Mouse (Mus musculus) kidney, embryonic 14.5 days (tissue): ENCODE data around the gene Olfr9. TPM values are rescaled to one million over a fixed set of nuclear protein-coding genes. Genes with fewer than 3 reads are reported as not detected.
"Not testable (repeated sequence)": the region's sequence is repeated elsewhere in the genome, so short reads cannot be mapped to it uniquely, and the experiment has no call there.

ENCODE experiments used
- ATAC-seq: fragments of 200-750 bp; cut with Nextera tagmentation; 2 replicates; pipeline ENCODE4 v1.8.0; 2017; ENCODE audit warnings: moderate number of reproducible peaks, mild to moderate bottlenecking, moderate TSS enrichment, moderate library complexity; ENCODE audit not compliant: low FRiP score, low TSS enrichment
- H3K27ac ChIP-seq: fragments of 300-500 bp; sonication (generic); 2 replicates; pipeline ENCODE4 v1.5.1; 2014; ENCODE audit warnings: low read depth, mild to moderate bottlenecking, low read length, moderate library complexity, mixed read lengths
- H3K27me3 ChIP-seq: fragments of 300-500 bp; sonication (generic); 2 replicates; pipeline ENCODE4 v1.6.1; 2014; ENCODE audit warnings: mild to moderate bottlenecking, low read length; ENCODE audit not compliant: control insufficient read depth, insufficient read depth
- H3K36me3 ChIP-seq: fragments of 300-500 bp; sonication (generic); 2 replicates; pipeline ENCODE4 v1.6.1; 2014; ENCODE audit warnings: low read length, mixed read lengths; ENCODE audit not compliant: control insufficient read depth, insufficient read depth
- H3K4me1 ChIP-seq: fragments of 300-500 bp; sonication (generic); 2 replicates; pipeline ENCODE4 v1.6.1; 2014; ENCODE audit warnings: low read length, mixed read lengths; ENCODE audit not compliant: control insufficient read depth, insufficient read depth
- H3K4me2 ChIP-seq: fragments of 300-500 bp; sonication (generic); replicated peaks from 2 replicates; pipeline ENCODE4 v1.6.1; 2014; ENCODE audit warnings: low read depth, mild to moderate bottlenecking, low read length
- H3K4me3 ChIP-seq: fragments of 300-500 bp; sonication (generic); 2 replicates; pipeline ENCODE4 v1.5.1; 2014; ENCODE audit warnings: mild to moderate bottlenecking, low read length
- H3K9ac ChIP-seq: fragments of 300-500 bp; sonication (generic); 2 replicates; pipeline ENCODE4 v1.6.1; 2014; ENCODE audit warnings: low read depth, mild to moderate bottlenecking, low read length, moderate library complexity
- H3K9me3 ChIP-seq: fragments of 300-500 bp; sonication (generic); 2 replicates; pipeline ENCODE4 v1.6.1; 2016; ENCODE audit warnings: low read length; ENCODE audit not compliant: control insufficient read depth
- WGBS: fragments of 180-500 bp; shearing (Covaris S2); extraction: QIAGEN DNeasy Blood & Tissue Kit; methylation state at CpG from one replicate; pipeline ENCODE4 v1.1.7; 2014; 5-methylcytosine and 5-hydroxymethylcytosine counted together
- polyA plus RNA-seq: library from polyadenylated mRNA; unstranded; fragments of >200 nt; fragmentation: Nextera tagmentation; extraction: Ambion mirVana; gene quantifications from 2 replicates; pipeline ENCODE4 v1.2.1, GENCODE M21; 2014

Gene Olfr9
- polyA plus RNA-seq, 1 experiment from 2014 or later, result not detected

DNA sequence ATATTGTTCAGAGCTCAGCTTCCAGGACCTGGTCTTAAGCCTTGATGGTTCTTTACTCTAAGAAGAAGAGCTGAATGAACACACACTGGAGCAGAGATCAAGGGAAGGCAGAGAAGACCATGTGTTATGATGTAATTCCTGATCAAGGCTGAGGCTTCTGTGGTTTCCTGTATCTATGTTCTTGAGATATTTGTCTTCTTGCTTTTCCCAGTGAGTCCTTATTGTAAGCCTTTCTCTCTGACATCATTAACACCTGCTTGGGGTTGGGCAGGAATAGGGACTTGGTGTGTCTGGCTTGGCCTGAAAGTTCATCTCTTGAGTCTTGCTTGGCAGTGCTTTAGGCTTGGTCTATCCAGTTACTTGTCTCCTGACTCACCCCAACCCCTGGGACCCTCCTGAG is 1.8 kb downstream of the Olfr9 start:
- Histone ChIP-seq H3K9me3 (no peaks in the 10 kb centered on the region), H3K4me3 (no peak overlapping the region), H3K27ac (no peak overlapping the region), H3K9ac (no peak overlapping the region), H3K27me3 (no peaks in the 10 kb centered on the region; the same call in 1 of the 2 replicates), H3K36me3 (no peaks in the 10 kb centered on the region), H3K4me1 (no peaks in the 10 kb centered on the region), H3K4me2 (no peak overlapping the region)
- ATAC-seq, result no peak

DNA sequence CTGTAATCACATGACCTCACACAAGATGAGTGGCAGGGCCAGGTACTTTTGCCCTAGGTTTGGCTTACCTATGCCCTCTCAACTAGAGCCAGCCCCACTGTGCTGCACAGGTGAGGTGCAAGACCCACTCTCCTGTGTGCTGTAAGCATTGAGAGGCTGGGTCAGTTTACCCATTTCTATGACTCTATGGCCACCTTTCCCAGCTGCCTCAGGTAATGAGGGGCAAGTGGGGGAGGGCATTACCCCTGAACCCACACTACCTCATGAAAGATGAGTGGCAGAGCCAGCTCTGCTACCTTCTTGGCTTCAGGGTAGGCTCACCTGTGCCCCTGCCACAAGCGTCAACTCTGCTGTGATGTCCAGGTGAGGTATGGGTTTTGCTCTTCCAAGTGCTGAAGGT is 6.6 kb downstream of the Olfr9 start:
- Histone ChIP-seq H3K4me2 (no peak overlapping the region), H3K4me1 (no peaks in the 10 kb centered on the region), H3K27me3 (no peaks in the 10 kb centered on the region; the same call in 1 of the 2 replicates), H3K27ac (no peak overlapping the region), H3K9ac (no peak overlapping the region), H3K36me3 (no peaks in the 10 kb centered on the region), H3K9me3 (no peaks in the 10 kb centered on the region), H3K4me3 (no peak overlapping the region)
- whole genome bisulfite sequencing, result 85% methylated on average over 1 of the region's 1 CpGs
- no peak for ATAC-seq

DNA sequence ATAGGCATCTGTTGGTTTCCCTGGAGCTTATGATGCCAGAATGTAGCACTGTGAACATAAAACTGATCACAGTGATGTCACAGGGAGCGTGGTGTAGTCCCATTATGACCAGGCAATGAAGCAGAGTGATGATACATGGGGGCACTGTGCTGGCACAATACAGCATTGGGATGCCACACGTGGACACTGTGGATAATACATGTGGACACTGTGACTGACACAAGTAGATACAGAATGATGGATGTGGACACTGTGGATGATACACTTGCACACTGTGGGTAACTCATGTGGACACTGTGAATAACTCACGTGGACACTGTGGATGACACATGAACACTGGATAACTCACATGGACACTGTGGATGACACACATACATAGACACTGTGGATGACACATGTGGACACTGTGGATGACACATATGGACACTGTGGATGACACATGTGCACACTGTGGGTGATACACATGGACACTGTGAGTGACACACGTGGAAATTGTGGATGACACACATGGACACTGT is 7.4 kb downstream of the Olfr9 start:
- Histone ChIP-seq H3K4me2 (no peak overlapping the region), H3K36me3 (no peaks in the 10 kb centered on the region), H3K4me3 (no peak overlapping the region), H3K4me1 (no peaks in the 10 kb centered on the region), H3K9me3 (no peaks in the 10 kb centered on the region), H3K9ac (no peak overlapping the region), H3K27ac (no peak overlapping the region), H3K27me3 (no peaks in the 10 kb centered on the region; the same call in 1 of the 2 replicates)
- 78% methylated on average over 4 of the region's 4 CpGs for WGBS
- no peak for ATAC-seq

DNA sequence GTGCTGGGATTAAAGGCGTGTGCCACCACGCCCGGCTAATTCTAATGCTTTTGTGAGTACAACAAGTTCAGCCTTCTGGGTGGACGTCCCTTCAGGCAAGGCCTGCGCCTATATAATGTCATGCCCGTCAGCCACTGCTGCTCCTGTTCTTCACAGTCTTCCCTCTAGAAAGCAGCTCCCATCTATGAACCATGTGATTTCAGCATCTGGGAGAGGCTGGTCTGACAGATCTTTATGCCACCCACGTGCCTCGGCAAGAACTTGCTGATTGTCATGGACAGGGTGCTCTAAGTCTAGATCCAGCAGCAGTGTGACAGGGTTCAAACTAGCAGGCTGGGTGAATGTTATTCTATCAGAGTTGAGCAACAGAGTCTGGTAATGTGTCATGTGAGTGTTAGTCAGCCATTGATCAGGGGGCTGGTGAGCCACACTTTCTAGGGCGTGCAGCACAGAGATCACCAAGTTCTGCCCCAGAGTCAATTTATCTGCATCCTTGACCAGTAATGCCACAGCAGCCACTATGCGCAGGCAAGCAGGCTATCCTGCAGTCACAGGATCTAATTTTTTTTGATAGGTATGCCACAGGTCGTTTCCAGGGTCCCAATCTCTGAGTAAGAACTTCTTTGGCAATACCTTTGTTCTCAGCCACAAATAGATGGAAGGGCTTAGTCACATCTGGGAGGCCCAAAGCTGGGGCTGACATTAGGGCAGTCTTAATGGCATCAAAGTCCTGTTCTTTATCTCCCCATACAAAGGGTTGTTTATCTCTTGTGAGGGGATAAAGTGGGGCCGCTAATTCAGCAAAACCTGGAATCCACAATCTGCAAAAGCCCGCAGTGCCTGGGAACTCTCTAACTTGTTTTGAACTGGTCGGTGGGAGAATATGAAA is 15.0 kb downstream of the Olfr9 start:
- no peaks in the 10 kb centered on the region for H3K9me3 ChIP-seq
- no peak overlapping the region for H3K27ac ChIP-seq
- no peaks in the 10 kb centered on the region for H3K4me1 ChIP-seq
- no peak overlapping the region for H3K4me2 ChIP-seq
- no peaks in the 10 kb centered on the region for H3K27me3 ChIP-seq
- 86% methylated on average over 14 of the region's 14 CpGs for WGBS
- H3K4me3 ChIP-seq, result no peak overlapping the region
- H3K9ac ChIP-seq, result no peak overlapping the region
- no peaks in the 10 kb centered on the region for H3K36me3 ChIP-seq
- ATAC-seq, result no peak

DNA sequence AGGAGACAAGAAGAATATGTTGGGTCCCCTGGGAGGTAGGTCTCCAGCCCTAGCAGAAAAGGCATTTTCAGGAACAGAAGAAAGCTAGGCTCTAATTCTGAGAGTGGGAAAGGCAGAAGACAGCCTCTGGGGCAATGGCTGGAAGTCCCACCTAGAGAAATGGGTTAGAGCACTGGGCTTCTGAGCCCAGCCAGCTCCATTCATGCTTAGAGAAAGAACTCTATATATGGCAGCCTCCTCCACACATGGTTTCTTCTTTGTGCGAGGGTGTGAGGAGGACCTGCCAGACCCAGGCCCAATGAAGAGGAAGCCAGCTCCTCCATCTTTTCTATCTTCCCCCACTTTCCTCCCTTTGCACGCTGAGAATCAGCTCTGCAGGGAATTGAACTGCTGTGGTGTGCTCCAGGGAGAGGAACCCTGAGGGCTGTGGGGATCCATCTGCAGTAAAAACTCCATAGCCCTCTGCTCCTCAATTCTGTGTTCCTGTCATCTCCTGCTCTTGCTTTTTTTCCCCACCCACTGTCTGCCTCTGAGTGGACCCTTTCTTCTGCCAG is 21.1 kb downstream of the Olfr9 start, which contains the start of gene Olfr763:
Gene Olfr763, plus strand, starts transcription at position 504 of the 554 bp plus-strand sequence.
- no peaks in the 10 kb centered on the region for H3K9me3 ChIP-seq
- H3K27ac ChIP-seq, result no peak within 1 kb of the TSS
- 65% methylated on average over 2 of the region's 2 CpGs for WGBS
- H3K4me2 ChIP-seq, result no peak within 1 kb of the TSS
- no peak for ATAC-seq
- H3K27me3 ChIP-seq, result no peaks in the 10 kb centered on the region
- H3K4me1 ChIP-seq, result no peaks in the 10 kb centered on the region
- no peaks in the 10 kb centered on the region for H3K36me3 ChIP-seq
- no peak within 1 kb of the TSS for H3K4me3 ChIP-seq
- H3K9ac ChIP-seq, result no peak within 1 kb of the TSS

DNA sequence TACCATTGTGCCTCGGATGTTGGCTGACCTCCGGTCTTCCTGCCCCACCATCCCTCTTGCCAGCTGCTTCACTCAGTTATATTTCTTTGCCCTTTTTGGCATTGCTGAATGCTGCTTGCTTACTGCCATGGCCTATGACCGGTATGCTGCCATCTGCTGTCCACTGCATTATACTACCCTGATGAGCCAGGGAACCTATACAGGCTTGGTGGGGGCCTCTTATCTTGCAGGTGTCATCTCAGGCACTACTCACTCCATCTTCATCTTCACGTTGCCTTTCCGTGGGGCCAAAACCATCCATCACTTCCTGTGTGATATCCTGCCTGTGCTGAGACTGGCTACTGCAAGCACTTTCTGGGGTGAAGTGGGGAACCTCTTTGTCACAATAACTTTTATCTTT is 22.3 kb downstream of the Olfr9 start:
- not testable (repeated sequence) for H3K27ac ChIP-seq, H3K9ac ChIP-seq, H3K4me2 ChIP-seq, H3K4me1 ChIP-seq, H3K9me3 ChIP-seq, H3K27me3 ChIP-seq, ATAC-seq, H3K4me3 ChIP-seq, H3K36me3 ChIP-seq
- WGBS, result 33% methylated on average over 1 of the region's 5 CpGs

DNA sequence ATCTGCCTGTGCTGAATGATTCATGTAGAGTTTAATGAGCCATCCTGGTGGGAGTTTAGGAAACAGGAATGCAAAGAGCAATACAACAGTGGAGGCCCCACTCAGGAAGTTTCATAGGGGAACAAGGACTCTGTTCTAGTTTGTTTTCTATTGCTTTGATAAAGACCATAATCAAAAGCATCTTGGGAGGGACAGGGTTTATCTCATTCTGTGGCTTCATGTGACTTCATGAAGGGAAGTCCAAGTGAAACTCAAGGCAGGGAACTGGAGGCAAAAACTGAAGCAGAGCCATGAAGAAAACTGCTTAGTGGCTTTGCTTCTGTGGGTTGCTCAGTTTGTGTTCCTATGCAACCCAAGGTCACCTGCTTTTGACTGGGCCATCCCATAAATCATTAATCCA is 25.2 kb downstream of the Olfr9 start:
- H3K27me3 ChIP-seq, result no peaks in the 10 kb centered on the region

DNA sequence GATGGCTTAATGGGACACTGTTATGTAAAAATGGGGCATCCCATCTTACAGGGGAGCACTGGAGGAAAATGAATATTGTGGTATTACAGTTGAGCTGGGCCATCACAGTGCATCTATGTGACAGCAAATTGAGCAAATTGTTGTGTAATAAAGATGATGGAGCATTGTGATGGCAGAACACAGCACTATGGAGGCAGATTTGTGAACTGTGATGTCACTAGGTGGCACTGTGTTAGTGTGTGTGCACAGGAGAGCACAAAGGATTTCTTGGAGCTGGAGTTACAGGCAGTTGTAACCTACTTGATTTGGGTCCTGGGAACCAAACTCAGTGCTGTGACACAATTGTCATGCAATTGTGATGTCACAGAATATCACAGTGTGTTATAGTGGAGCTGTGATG is 34.1 kb downstream of the Olfr9 start:
- Histone ChIP-seq H3K4me1 (no peaks in the 10 kb centered on the region), H3K27me3 (no peaks in the 10 kb centered on the region), H3K36me3 (no peaks in the 10 kb centered on the region), H3K9ac (no peak overlapping the region), H3K9me3 (no peaks in the 10 kb centered on the region), H3K4me2 (no peak overlapping the region), H3K4me3 (no peak overlapping the region), H3K27ac (no peak overlapping the region)
- peak; percentile 64 for ATAC-seq

More for the DNA sequence above, 25.2 kb downstream of the Olfr9 start:
- Histone ChIP-seq H3K4me2 (no peak overlapping the region), H3K9me3 (no peaks in the 10 kb centered on the region), H3K9ac (no peak overlapping the region), H3K4me1 (no peaks in the 10 kb centered on the region), H3K36me3 (no peaks in the 10 kb centered on the region), H3K27ac (no peak overlapping the region), H3K4me3 (no peak overlapping the region)
- no peak for ATAC-seq

DNA sequence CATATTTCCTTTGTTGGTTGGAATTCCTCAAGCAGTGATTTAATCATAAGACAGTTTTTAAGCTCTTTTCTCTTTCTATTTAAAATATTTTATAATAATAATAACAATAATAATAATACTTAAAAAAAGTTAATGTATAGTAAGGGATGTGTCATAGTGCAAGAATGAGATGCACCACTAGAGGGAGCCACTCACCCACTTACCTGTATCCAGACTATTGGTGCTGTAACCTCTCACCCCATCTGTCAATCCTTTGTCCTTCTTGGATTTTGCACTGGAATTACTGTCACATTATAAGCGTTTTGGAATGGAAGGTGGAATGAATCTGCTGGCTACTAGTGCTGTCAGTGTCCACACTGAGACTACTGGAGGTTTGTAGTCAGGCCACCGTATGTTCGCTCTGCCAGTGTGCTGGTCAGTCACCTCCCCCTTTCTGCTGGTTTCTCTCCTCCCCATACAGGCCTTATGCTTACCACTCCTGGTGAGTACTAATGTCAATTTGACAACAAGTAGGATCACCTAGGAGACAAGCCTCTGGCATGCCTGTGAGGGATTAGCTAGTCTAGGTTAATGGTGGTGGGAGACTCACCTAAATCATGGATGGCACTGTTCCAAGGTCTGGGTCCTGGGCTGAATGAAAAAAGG is 36.9 kb downstream of the Olfr9 start:
- Histone ChIP-seq H3K9ac (no peak overlapping the region), H3K27me3 (no peaks in the 10 kb centered on the region), H3K4me1 (no peaks in the 10 kb centered on the region), H3K4me2 (no peak overlapping the region), H3K4me3 (no peak overlapping the region), H3K36me3 (no peaks in the 10 kb centered on the region), H3K9me3 (no peaks in the 10 kb centered on the region), H3K27ac (no peak overlapping the region)
- no peak for ATAC-seq
- WGBS, result 62% methylated on average over 3 of the region's 3 CpGs
